Mouse (Mus musculus): ENCODE results near the gene Abcf1.

GRCm38 (mm10) chr17:35954665-35955064 is 14.9 kb downstream of the Abcf1 start:
- TF ChIP-seq CTCF (IDR thresholded peaks at IDR 0.05; ENCODE audit: borderline replicate concordance, insufficient read depth, low read length): no peak
- no peak for TF ChIP-seq POLR2A (IDR thresholded peaks at IDR 0.05; ENCODE audit: low read depth, low read length)
